Mouse (Mus musculus) stomach, embryonic 16.5 days (tissue): ENCODE measurements around the gene Utrn. TPM values are rescaled to one million over a fixed set of nuclear protein-coding genes. Genes with fewer than 3 reads are reported as not detected.
A peak's percentile ranks its signal among the peaks of the same experiment; 100 is the strongest.

Experiments used
- ATAC-seq: fragments of 200-750 bp; cut with Nextera tagmentation; 2 replicates; pipeline ENCODE4 v1.8.0; 2017; ENCODE audit warnings: moderate number of reproducible peaks, moderate TSS enrichment; ENCODE audit not compliant: insufficient read depth, low FRiP score
- H3K27ac ChIP-seq: fragments of 300-500 bp; sonication (generic); 2 replicates; pipeline ENCODE4 v1.5.1; 2014; ENCODE audit warnings: low read length
- H3K27me3 ChIP-seq: fragments of 300-500 bp; sonication (generic); 2 replicates; pipeline ENCODE4 v1.6.1; 2014; ENCODE audit warnings: low read length, control low read depth, mixed read lengths; ENCODE audit not compliant: control insufficient read depth, insufficient read depth
- H3K36me3 ChIP-seq: fragments of 300-500 bp; sonication (generic); 2 replicates; pipeline ENCODE4 v1.6.1; 2014; ENCODE audit warnings: low read length; ENCODE audit not compliant: control insufficient read depth, insufficient read depth
- H3K4me1 ChIP-seq: fragments of 300-500 bp; sonication (generic); 2 replicates; pipeline ENCODE4 v1.6.1; 2014; ENCODE audit warnings: low read length, control low read depth, mixed read lengths; ENCODE audit not compliant: control insufficient read depth, insufficient read depth
- H3K4me2 ChIP-seq: fragments of 300-500 bp; sonication (generic); 2 replicates; pipeline ENCODE4 v1.6.1; 2014; ENCODE audit warnings: low read depth, low read length, mixed read lengths
- H3K4me3 ChIP-seq: fragments of 300-500 bp; sonication (generic); replicated peaks from 2 replicates; pipeline ENCODE4 v1.5.1; 2014; ENCODE audit warnings: mild to moderate bottlenecking, low read length
- H3K9ac ChIP-seq: fragments of 300-500 bp; sonication (generic); 2 replicates; pipeline ENCODE4 v1.6.1; 2014; ENCODE audit warnings: low read length
- H3K9me3 ChIP-seq: fragments of 300-500 bp; sonication (generic); replicated peaks from 2 replicates; pipeline ENCODE4 v1.6.1; 2016; ENCODE audit warnings: low read length, control low read depth; ENCODE audit not compliant: control insufficient read depth
- WGBS: fragments of 180-500 bp; shearing (Covaris S2); extraction: QIAGEN DNeasy Blood & Tissue Kit; methylation state at CpG from one replicate; pipeline ENCODE4 v1.1.7; 2014; 5-methylcytosine and 5-hydroxymethylcytosine counted together
- polyA plus RNA-seq: library from polyadenylated mRNA; unstranded; fragments of >200 nt; fragmentation: Nextera tagmentation; extraction: Ambion mirVana; gene quantifications from 2 replicates; pipeline ENCODE4 v1.2.1, GENCODE M21; 2015

Gene Utrn
- polyA plus RNA-seq, 1 experiment from 2014 or later, result 72.0 TPM

DNA sequence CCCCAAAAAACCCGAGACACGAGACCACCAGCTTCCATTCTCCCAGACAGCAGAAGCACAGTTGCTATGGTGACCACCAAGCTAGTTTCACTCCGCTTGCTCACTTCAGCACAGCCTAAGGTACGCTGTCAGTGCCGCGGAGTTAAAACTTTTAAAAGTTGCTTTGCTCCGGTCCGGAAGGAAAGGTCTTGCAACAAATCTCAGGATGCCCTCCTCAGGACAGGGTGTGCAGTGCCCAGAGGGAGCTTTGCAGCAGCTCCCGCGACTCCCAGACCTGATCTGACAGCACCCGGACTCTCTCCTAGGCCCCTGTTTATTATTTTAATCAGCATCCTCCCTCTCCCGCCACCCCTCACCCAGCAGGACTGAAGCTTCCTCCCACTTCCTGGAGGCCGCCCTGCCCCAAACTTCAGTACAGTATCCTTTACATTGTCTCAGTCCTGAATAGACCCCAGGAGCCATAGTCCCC, 320.5 kb downstream of the Utrn start:
- H3K4me2 ChIP-seq, result peak overlapping the region; percentile 74
- no peaks in the 10 kb centered on the region for H3K9me3 ChIP-seq
- H3K36me3 ChIP-seq, result no peaks in the 10 kb centered on the region
- ATAC-seq, result peak; percentile 59
- peak overlapping the region; percentile 43 for H3K4me3 ChIP-seq
- under 1% methylated on average over 13 of the region's 13 CpGs for WGBS
- no peaks in the 10 kb centered on the region for H3K27me3 ChIP-seq
- H3K9ac ChIP-seq, result peak overlapping the region; percentile 57
- peaks cover 20% of the 10 kb centered on the region for H3K4me1 ChIP-seq
- H3K27ac ChIP-seq, result peak overlapping the region; percentile 36; the same call in 1 of the 2 replicates

- peak overlapping the region; percentile 1; the same call in 1 of the 2 replicates for H3K9ac ChIP-seq
- no peak for ATAC-seq
Observed at GRCm38 (mm10) chr10:12547037-12547625, 322.0 kb downstream of the Utrn start.

DNA sequence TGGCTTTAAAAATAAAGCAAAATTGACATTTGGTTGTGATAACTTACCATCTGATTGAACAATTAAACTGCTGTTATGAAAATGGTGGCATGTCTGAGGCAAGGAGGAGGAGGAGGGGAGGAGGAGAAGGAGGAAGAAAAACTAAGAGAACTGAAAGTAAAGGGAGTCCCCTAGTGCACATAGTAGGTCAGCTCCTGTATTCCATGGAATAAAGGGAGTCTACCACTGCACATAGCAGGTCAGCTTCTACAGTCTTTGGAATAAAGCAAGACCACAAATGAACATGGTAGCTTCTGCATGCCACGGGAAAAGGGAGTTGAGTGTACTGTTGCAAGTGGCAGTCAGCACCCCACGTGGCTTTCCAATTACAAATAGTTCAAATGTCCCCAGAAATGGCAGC, 323.7 kb downstream of the Utrn start:
- peaks cover 20% of the 10 kb centered on the region for H3K4me1 ChIP-seq
- H3K4me3 ChIP-seq, result no peak overlapping the region
- ATAC-seq, result no peak
- no peaks in the 10 kb centered on the region for H3K9me3 ChIP-seq
- 88% methylated on average over 2 of the region's 2 CpGs for WGBS
- no peak overlapping the region for H3K27ac ChIP-seq
- no peaks in the 10 kb centered on the region for H3K36me3 ChIP-seq
- H3K9ac ChIP-seq, result no peak overlapping the region
- no peak overlapping the region for H3K4me2 ChIP-seq
- no peaks in the 10 kb centered on the region for H3K27me3 ChIP-seq

More at GRCm38 (mm10) chr10:12547037-12547625, 322.0 kb downstream of the Utrn start:
- Histone ChIP-seq H3K4me3 (peak overlapping the region; percentile 18), H3K4me1 (peaks cover 20% of the 10 kb centered on the region), H3K9me3 (no peaks in the 10 kb centered on the region), H3K27ac (no peak overlapping the region), H3K36me3 (no peaks in the 10 kb centered on the region), H3K27me3 (no peaks in the 10 kb centered on the region), H3K4me2 (peak overlapping the region; percentile 19)
- WGBS, result 23% methylated on average over 6 of the region's 6 CpGs

DNA sequence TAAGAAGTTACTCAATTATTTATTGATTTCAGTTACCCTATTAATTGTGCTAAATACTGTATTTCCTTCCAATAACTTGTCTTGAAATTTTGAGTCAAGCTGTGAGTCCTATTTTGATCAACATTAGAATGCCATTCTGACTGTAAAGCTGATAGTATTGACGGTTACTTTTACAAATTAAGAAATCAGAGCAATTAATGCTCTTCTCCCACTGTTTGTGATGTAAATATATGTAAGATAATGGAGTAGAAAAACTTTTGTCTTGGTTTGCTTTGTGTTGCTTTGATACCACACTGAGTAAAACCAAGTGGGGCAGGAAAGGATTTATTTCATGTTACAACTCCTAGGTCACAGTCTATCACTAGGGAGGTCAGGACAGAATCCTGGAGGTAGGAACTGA, 327.4 kb downstream of the Utrn start:
- ATAC-seq, result no peak
- Histone ChIP-seq H3K9ac (no peak overlapping the region), H3K4me2 (no peak overlapping the region), H3K36me3 (0 out of 2 replicates have a peak, but pooled peaks cover 3% of the 10 kb centered on the region), H3K9me3 (no peaks in the 10 kb centered on the region), H3K4me1 (0 out of 2 replicates have a peak, but pooled peaks cover 3% of the 10 kb centered on the region), H3K27me3 (no peaks in the 10 kb centered on the region), H3K27ac (no peak overlapping the region), H3K4me3 (no peak overlapping the region)
- WGBS, result 80% methylated on average over 1 of the region's 1 CpGs

GRCm38 (mm10) chr10:12535272-12535671, 333.9 kb downstream of the Utrn start:
- Histone ChIP-seq H3K9me3 (no peaks in the 10 kb centered on the region), H3K4me1 (no peaks in the 10 kb centered on the region), H3K36me3 (0 out of 2 replicates have a peak, but pooled peaks cover 3% of the 10 kb centered on the region), H3K9ac (no peak overlapping the region), H3K27ac (no peak overlapping the region), H3K4me3 (no peak overlapping the region), H3K27me3 (no peaks in the 10 kb centered on the region), H3K4me2 (no peak overlapping the region)
- WGBS, result 100% methylated on average over 1 of the region's 1 CpGs
- ATAC-seq, result no peak

GRCm38 (mm10) chr10:12534801-12535200, 334.4 kb downstream of the Utrn start:
- Histone ChIP-seq H3K36me3 (0 out of 2 replicates have a peak, but pooled peaks cover 3% of the 10 kb centered on the region), H3K27me3 (no peaks in the 10 kb centered on the region), H3K4me1 (no peaks in the 10 kb centered on the region), H3K9ac (no peak overlapping the region), H3K4me3 (no peak overlapping the region), H3K9me3 (no peaks in the 10 kb centered on the region), H3K4me2 (no peak overlapping the region), H3K27ac (no peak overlapping the region)
- 73% methylated on average over 3 of the region's 3 CpGs for WGBS
- ATAC-seq, result no peak

GRCm38 (mm10) chr10:12534301-12534700, 334.9 kb downstream of the Utrn start:
- 87% methylated on average over 3 of the region's 3 CpGs for WGBS
- Histone ChIP-seq H3K4me3 (no peak overlapping the region), H3K9ac (no peak overlapping the region), H3K27ac (no peak overlapping the region), H3K4me1 (no peaks in the 10 kb centered on the region), H3K36me3 (0 out of 2 replicates have a peak, but pooled peaks cover 3% of the 10 kb centered on the region), H3K4me2 (no peak overlapping the region), H3K9me3 (no peaks in the 10 kb centered on the region), H3K27me3 (no peaks in the 10 kb centered on the region)
- ATAC-seq, result no peak

- no peaks in the 10 kb centered on the region for H3K9me3 ChIP-seq
Observed at GRCm38 (mm10) chr10:12522078-12522477, 347.1 kb downstream of the Utrn start.

GRCm38 (mm10) chr10:12518162-12518561, 351.0 kb downstream of the Utrn start:
- 76% methylated on average over 3 of the region's 3 CpGs for WGBS

More at GRCm38 (mm10) chr10:12522078-12522477, 347.1 kb downstream of the Utrn start:
- 44% methylated on average over 1 of the region's 1 CpGs for WGBS
- Histone ChIP-seq H3K4me3 (no peak overlapping the region), H3K4me2 (no peak overlapping the region), H3K36me3 (no peaks in the 10 kb centered on the region), H3K9ac (no peak overlapping the region), H3K27ac (no peak overlapping the region), H3K4me1 (no peaks in the 10 kb centered on the region), H3K27me3 (no peaks in the 10 kb centered on the region)
- ATAC-seq, result no peak

More at GRCm38 (mm10) chr10:12518162-12518561, 351.0 kb downstream of the Utrn start:
- no peaks in the 10 kb centered on the region for H3K36me3 ChIP-seq
- H3K4me1 ChIP-seq, result no peaks in the 10 kb centered on the region
- H3K27me3 ChIP-seq, result no peaks in the 10 kb centered on the region
- no peak overlapping the region for H3K4me3 ChIP-seq
- no peak overlapping the region for H3K27ac ChIP-seq
- H3K9me3 ChIP-seq, result no peaks in the 10 kb centered on the region
- no peak for ATAC-seq
- H3K4me2 ChIP-seq, result no peak overlapping the region
- H3K9ac ChIP-seq, result no peak overlapping the region
